In the genomic region with DNA sequence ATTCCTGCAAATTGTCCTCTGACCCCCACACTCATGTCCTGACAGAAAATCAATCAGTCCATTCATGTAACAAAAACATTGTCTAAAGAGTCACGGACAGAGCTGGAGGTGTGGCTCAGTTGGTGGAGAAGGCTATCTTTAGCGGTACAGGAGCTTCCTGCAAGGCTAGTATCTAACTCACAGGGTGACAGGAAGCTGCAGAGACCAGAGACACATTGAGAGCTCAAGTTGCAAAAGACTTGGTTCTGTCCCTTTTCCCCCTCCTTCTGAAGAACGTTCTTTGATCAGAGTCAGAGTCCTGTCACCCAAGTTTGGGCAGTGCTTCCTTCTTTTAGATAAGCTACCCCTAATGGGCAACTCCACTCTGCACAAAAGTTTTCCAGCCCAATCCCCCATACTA, we compare ENCODE assay signal across 17 mouse cellular contexts. TPM values are rescaled to one million over a fixed set of nuclear protein-coding genes. Genes with fewer than 3 reads are reported as not detected.
"Had no signal": no experiment of that assay in that cellular context is flagged by ENCODE, and none has a peak within 500 bp of the region (broad histone marks: within the 10 kb centered on the region; RNA-seq: fewer than 3 reads in every experiment).

No protein-coding gene starts in this region.

- H3K36me3 ChIP-seq: limb, embryonic 10.5 days; liver, embryonic 15.5 days; midbrain, embryonic 10.5 days; neural tube, embryonic 13.5 days; stomach, embryonic 15.5 days had no signal

- H3K27ac ChIP-seq: limb, embryonic 10.5 days; liver, embryonic 15.5 days; macrophage; midbrain, embryonic 10.5 days; neural tube, embryonic 13.5 days; stomach, embryonic 15.5 days had no signal

- H3K9me3 ChIP-seq: limb, embryonic 10.5 days; liver, embryonic 15.5 days; midbrain, embryonic 10.5 days; neural tube, embryonic 13.5 days; stomach, embryonic 15.5 days had no signal

- DNase-seq: kidney, postnatal 10 days; lung, embryonic 14.5 days; lung, postnatal 10 days; midbrain, embryonic 14.5 days; retina, postnatal 1 day; right cerebral cortex, postnatal 4 days; thymus, adult 2 months; thymus, postnatal 36 days had no signal

- H3K27me3 ChIP-seq: liver, embryonic 15.5 days; stomach, embryonic 15.5 days had no signal

- H3K4me3 ChIP-seq: limb, embryonic 10.5 days; liver, embryonic 15.5 days; midbrain, embryonic 10.5 days; neural tube, embryonic 13.5 days; stomach, embryonic 15.5 days had no signal

RNA-seq across cellular contexts. Expression of a gene that starts 38.8 kb away (rescaled TPM):
- total RNA-seq: left cerebral cortex, adult 18-20 months had no signal
- polyA plus RNA-seq: large intestine, adult 2 months; liver, embryonic 15.5 days; macrophage; testis, adult 2 months; thymus, adult 2 months had no signal
